33 mouse cellular contexts compared by ENCODE assay signal in the genomic region with DNA sequence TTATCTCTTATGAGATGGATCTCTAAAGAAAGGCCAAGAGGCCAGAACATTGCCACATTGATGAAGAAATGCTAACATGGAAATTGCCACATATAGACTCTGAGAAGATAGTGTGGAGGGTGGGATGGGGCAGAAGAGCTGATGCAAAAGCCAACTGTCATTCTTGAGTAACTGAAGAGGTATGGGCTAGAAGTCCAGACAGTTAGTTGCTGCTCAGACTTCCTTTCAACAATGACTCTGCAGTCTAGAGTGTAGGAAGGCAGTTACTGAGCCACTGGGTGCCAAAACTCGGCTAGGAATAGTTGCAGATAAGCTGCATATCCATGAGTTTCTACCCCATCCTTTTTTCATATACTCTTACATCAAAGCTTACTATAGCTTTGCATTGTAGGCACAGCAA.
DNase-seq lines count a peak whose midpoint lies in the region; ATAC-seq and TF ChIP-seq lines count a peak whose summit lies in the region.
"Had no signal": no experiment of that assay in that cellular context is flagged by ENCODE, and none has a peak within 500 bp of the region (broad histone marks: within the 10 kb centered on the region; RNA-seq: fewer than 3 reads in every experiment).

No protein-coding gene starts in this region.

- WGBS in lung, postnatal 0 days = 31% methylated on average over 1 of the region's 1 CpGs
- 61% methylated on average over 1 of the region's 1 CpGs for WGBS in midbrain, embryonic 10.5 days

- no peaks in the 10 kb centered on the region for H3K4me1 ChIP-seq in lung, postnatal 0 days (ENCODE audit: insufficient read depth, low read depth, low read length)
- H3K4me1 ChIP-seq in megakaryocyte, embryonic 14.5 days = peaks cover 29% of the 10 kb centered on the region
- no peaks in the 10 kb centered on the region for H3K4me1 ChIP-seq in midbrain, embryonic 10.5 days
- H3K4me1 ChIP-seq: embryonic facial prominence, embryonic 10.5 days; embryonic facial prominence, embryonic 15.5 days; forebrain, embryonic 12.5 days; limb, embryonic 10.5 days; limb, embryonic 15.5 days; midbrain, embryonic 12.5 days; neural tube, embryonic 13.5 days; stomach, embryonic 15.5 days had no signal

- no peak for TF ChIP-seq EP300 in lung, postnatal 0 days (IDR thresholded peaks at IDR 0.05)

- H3K27me3 ChIP-seq in lung, postnatal 0 days (replicated peaks; ENCODE audit: insufficient read depth, low read length) = no peaks in the 10 kb centered on the region
- no peaks in the 10 kb centered on the region for H3K27me3 ChIP-seq in megakaryocyte, embryonic 14.5 days (replicated peaks)
- H3K27me3 ChIP-seq in midbrain, embryonic 10.5 days (ENCODE audit: low read depth, poor library complexity, severe bottlenecking) = no peaks in the 10 kb centered on the region
- H3K27me3 ChIP-seq: embryonic facial prominence, embryonic 15.5 days; forebrain, embryonic 12.5 days; limb, embryonic 15.5 days; midbrain, embryonic 12.5 days; neural tube, embryonic 13.5 days; stomach, embryonic 15.5 days had no signal

- DNase-seq in lung, postnatal 0 days (ENCODE audit: low spot score) = peak; percentile 11
- no peak for DNase-seq in lung, adult 18-20 months
- peak; percentile 54 for DNase-seq in MEL-GATA-1-ER (ENCODE audit: extremely low read depth, low read depth)
- DNase-seq in midbrain, embryonic 10.5 days (ENCODE audit: low spot score) = no peak
- DNase-seq in right cerebral cortex, adult 18-20 months = no peak
- DNase-seq in urinary bladder, postnatal 10 days (ENCODE audit: low spot score) = no peak
- DNase-seq: adrenal gland, adult 2 months; adrenal gland, postnatal 36 days; cerebellum, adult 18-20 months; cerebellum, postnatal 14 days; forebrain, postnatal 0 days; gastrocnemius, postnatal 14 days; heart, adult 18-20 months; heart, postnatal 36 days; kidney, adult 9 months; kidney, postnatal 10 days; layer of hippocampus, adult 9-11 months; lung, postnatal 4 days; right cerebral cortex, postnatal 14 days had no signal

- H3K36me3 ChIP-seq in lung, postnatal 0 days (ENCODE audit: insufficient read depth, low read length) = no peaks in the 10 kb centered on the region
- no peaks in the 10 kb centered on the region for H3K36me3 ChIP-seq in megakaryocyte, embryonic 14.5 days (replicated peaks; ENCODE audit: low read length)
- H3K36me3 ChIP-seq in midbrain, embryonic 10.5 days = no peaks in the 10 kb centered on the region
- H3K36me3 ChIP-seq: embryonic facial prominence, embryonic 10.5 days; embryonic facial prominence, embryonic 15.5 days; forebrain, embryonic 12.5 days; limb, embryonic 10.5 days; limb, embryonic 15.5 days; midbrain, embryonic 12.5 days; neural tube, embryonic 13.5 days; stomach, embryonic 15.5 days had no signal

- H3K9ac ChIP-seq in lung, postnatal 0 days (replicated peaks; ENCODE audit: low read depth) = no peak overlapping the region
- H3K9ac ChIP-seq: embryonic facial prominence, embryonic 15.5 days; forebrain, embryonic 12.5 days; forebrain, postnatal 0 days; hindbrain, embryonic 14.5 days; limb, embryonic 15.5 days; midbrain, embryonic 12.5 days; neural tube, embryonic 13.5 days; stomach, embryonic 15.5 days had no signal

- H3K4me3 ChIP-seq in lung, postnatal 0 days (ENCODE audit: low read depth, low read length) = no peak overlapping the region
- H3K4me3 ChIP-seq in megakaryocyte, embryonic 14.5 days (replicated peaks) = peak overlapping the region; percentile 23
- no peak overlapping the region for H3K4me3 ChIP-seq in midbrain, embryonic 10.5 days
- H3K4me3 ChIP-seq: embryonic facial prominence, embryonic 10.5 days; embryonic facial prominence, embryonic 15.5 days; forebrain, embryonic 12.5 days; limb, embryonic 10.5 days; limb, embryonic 15.5 days; midbrain, embryonic 12.5 days; neural tube, embryonic 13.5 days; stomach, embryonic 15.5 days had no signal

- no peaks in the 10 kb centered on the region for H3K9me3 ChIP-seq in lung, postnatal 0 days (ENCODE audit: low read length)
- no peaks in the 10 kb centered on the region for H3K9me3 ChIP-seq in megakaryocyte, embryonic 14.5 days
- H3K9me3 ChIP-seq in midbrain, embryonic 10.5 days (replicated peaks) = no peaks in the 10 kb centered on the region
- H3K9me3 ChIP-seq: embryonic facial prominence, embryonic 10.5 days; embryonic facial prominence, embryonic 15.5 days; forebrain, embryonic 12.5 days; limb, embryonic 10.5 days; limb, embryonic 15.5 days; midbrain, embryonic 12.5 days; neural tube, embryonic 13.5 days; stomach, embryonic 15.5 days had no signal

- H3K4me2 ChIP-seq in lung, postnatal 0 days (replicated peaks; ENCODE audit: low read depth, low read length) = no peak overlapping the region
- H3K4me2 ChIP-seq: embryonic facial prominence, embryonic 15.5 days; forebrain, embryonic 12.5 days; heart, embryonic 11.5 days; hindbrain, embryonic 14.5 days; limb, embryonic 15.5 days; midbrain, embryonic 12.5 days; neural tube, embryonic 13.5 days; stomach, embryonic 15.5 days had no signal

- ATAC-seq in lung, postnatal 0 days = no peak
- ATAC-seq: activated CD4-positive, CD25-positive, alpha-beta regulatory T cell, adult 4 months; CD4-positive, CD25-positive, alpha-beta regulatory T cell, adult 4 months; forebrain, postnatal 0 days; intestine, postnatal 0 days had no signal

- no peak overlapping the region for H3K27ac ChIP-seq in lung, postnatal 0 days (ENCODE audit: low read length)
- no peak overlapping the region for H3K27ac ChIP-seq in midbrain, embryonic 10.5 days (replicated peaks)
- H3K27ac ChIP-seq: embryonic facial prominence, embryonic 10.5 days; embryonic facial prominence, embryonic 15.5 days; forebrain, embryonic 12.5 days; hindbrain, embryonic 14.5 days; limb, embryonic 10.5 days; limb, embryonic 15.5 days; midbrain, embryonic 12.5 days; neural tube, embryonic 13.5 days; stomach, embryonic 15.5 days had no signal

- no peak for TF ChIP-seq CTCF in lung, postnatal 0 days (IDR thresholded peaks at IDR 0.05)

Comparison
In these comparisons a context has a peak if more than half of its experiments do, and no peak if none do; other contexts are left out.
1. DNase-seq: peak in lung, postnatal 0 days (single experiment) and MEL-GATA-1-ER (single experiment); none in lung, adult 18-20 months (0 of 2), midbrain, embryonic 10.5 days (single experiment), right cerebral cortex, adult 18-20 months (single experiment) and urinary bladder, postnatal 10 days (single experiment).